Mouse (Mus musculus): ENCODE data around the gene Mptx1.

GRCm38 (mm10) chr1:174364882-174365451, 34.6 kb downstream of the Mptx1 start, which contains the start of gene Olfr417:
- no peak for TF ChIP-seq CTCF (IDR thresholded peaks at IDR 0.05; ENCODE audit: low read depth)
- no peak for TF ChIP-seq EP300 (optimal IDR thresholded peaks at IDR 0.05)
